Mouse (Mus musculus): Measurements from ENCODE around the gene Usp22.

- TF ChIP-seq GATA1 (IDR thresholded peaks at IDR 0.05; ENCODE audit: low read length), result no peak
- no peak for TF ChIP-seq TAL1 (IDR thresholded peaks at IDR 0.05; ENCODE audit: low read length)
Observed at GRCm38 (mm10) chr11:61111472-61111871, 63.4 kb downstream of the Usp22 start.
